ENCODE assay signal across 8 mouse cellular contexts in genomic region chr7:70287891-70288421, GRCm38 (mm10).
DNase-seq lines count a peak whose midpoint lies in the region; ATAC-seq lines count a peak whose summit lies in the region.

No protein-coding gene starts in this region.

- peak; percentile 32 for DNase-seq in adrenal gland, adult 2 months
- no peak for DNase-seq in adrenal gland, postnatal 10 days
- peak; percentile 43 for DNase-seq in ZHBTc4 (ENCODE audit: low read depth, low spot score)
- DNase-seq in intestine, embryonic 14.5 days (ENCODE audit: low spot score): peak; percentile 70
- no peak for DNase-seq in frontal cortex, postnatal 10 days (ENCODE audit: low spot score in 2 of 2)
- DNase-seq in left cerebral cortex, adult 18-20 months (ENCODE audit: low spot score in 2 of 2): no peak
- DNase-seq in layer of hippocampus, postnatal 25 days (ENCODE audit: extremely low spot score in 1 of 2, low spot score in 1 of 2): no peak

- peaks cover 3% of the 10 kb centered on the region; the same call in 1 of the 2 replicates for H3K9me3 ChIP-seq in intestine, embryonic 14.5 days (ENCODE audit: control insufficient read depth, low read length)
- H3K9me3 ChIP-seq in liver, embryonic 16.5 days (replicated peaks; ENCODE audit: control insufficient read depth, low read length): no peaks in the 10 kb centered on the region

- peak overlapping the region; percentile 4 for H3K4me3 ChIP-seq in intestine, embryonic 14.5 days (ENCODE audit: low read depth, low read length)
- no peak overlapping the region for H3K4me3 ChIP-seq in liver, embryonic 16.5 days (ENCODE audit: low read depth, low read length)

- H3K36me3 ChIP-seq in intestine, embryonic 14.5 days (ENCODE audit: control insufficient read depth, insufficient read depth, low read length): no peaks in the 10 kb centered on the region
- H3K36me3 ChIP-seq in liver, embryonic 16.5 days (ENCODE audit: control insufficient read depth, insufficient read depth): no peaks in the 10 kb centered on the region

- no peak overlapping the region for H3K9ac ChIP-seq in intestine, embryonic 14.5 days (ENCODE audit: low read length)
- no peak overlapping the region for H3K9ac ChIP-seq in liver, embryonic 16.5 days (ENCODE audit: low read depth, low read length)

- ATAC-seq in intestine, embryonic 14.5 days (replicated peaks; ENCODE audit: low FRiP score, low TSS enrichment, low read depth): no peak
- ATAC-seq in liver, embryonic 16.5 days (ENCODE audit: low read depth): no peak

- peak overlapping the region; percentile 48 for H3K4me2 ChIP-seq in intestine, embryonic 14.5 days (ENCODE audit: low read length)
- peak overlapping the region; percentile 15; the same call in 1 of the 2 replicates for H3K4me2 ChIP-seq in liver, embryonic 16.5 days (ENCODE audit: low read depth, low read length)

- H3K27ac ChIP-seq in intestine, embryonic 14.5 days (ENCODE audit: low read depth): no peak overlapping the region
- H3K27ac ChIP-seq in liver, embryonic 16.5 days (ENCODE audit: low read length): no peak overlapping the region

- H3K4me1 ChIP-seq in intestine, embryonic 14.5 days (replicated peaks; ENCODE audit: control insufficient read depth, insufficient read depth, low read length): 0 out of 2 replicates have a peak, but pooled peaks cover 7% of the 10 kb centered on the region
- H3K4me1 ChIP-seq in liver, embryonic 16.5 days (ENCODE audit: control insufficient read depth, low read depth, low read length): no peaks in the 10 kb centered on the region

- H3K27me3 ChIP-seq in intestine, embryonic 14.5 days (replicated peaks; ENCODE audit: control insufficient read depth, insufficient read depth, low read length): peaks cover 83% of the 10 kb centered on the region
- peaks cover 33% of the 10 kb centered on the region for H3K27me3 ChIP-seq in liver, embryonic 16.5 days (ENCODE audit: control insufficient read depth, insufficient read depth, low read depth, low read length)

- WGBS in intestine, embryonic 14.5 days: under 1% methylated on average over 29 of the region's 29 CpGs
- WGBS in liver, embryonic 16.5 days (ENCODE audit: insufficient replicate concordance): under 1% methylated on average over 29 of the region's 29 CpGs

Comparison
In these comparisons a context has a peak if more than half of its experiments do, and no peak if none do; other contexts are left out.
1. DNase-seq: peak in adrenal gland, adult 2 months (single experiment), ZHBTc4 (single experiment) and intestine, embryonic 14.5 days (single experiment); none in adrenal gland, postnatal 10 days (single experiment), frontal cortex, postnatal 10 days (0 of 2), left cerebral cortex, adult 18-20 months (0 of 2) and layer of hippocampus, postnatal 25 days (0 of 2).